Mouse (Mus musculus) bone marrow macrophage, adult 2 months (primary cell): Measurements from ENCODE around the gene Agap1.

Experiments used
- CTCF ChIP-seq: IDR thresholded peaks from 2 replicates; pipeline ENCODE4 v1.5.1; 2012; ENCODE audit warnings: low read depth, mild to moderate bottlenecking, low read length, moderate library complexity
- POLR2A ChIP-seq: IDR thresholded peaks from 2 replicates; pipeline ENCODE4 v1.6.1; 2012; ENCODE audit warnings: mild to moderate bottlenecking, low read depth, low read length, borderline replicate concordance

GRCm38 (mm10) chr1:89500925-89501324 lies 46.3 kb downstream of the Agap1 start:
- TF ChIP-seq POLR2A: no peak
- no peak for TF ChIP-seq CTCF
